In the genomic region with DNA sequence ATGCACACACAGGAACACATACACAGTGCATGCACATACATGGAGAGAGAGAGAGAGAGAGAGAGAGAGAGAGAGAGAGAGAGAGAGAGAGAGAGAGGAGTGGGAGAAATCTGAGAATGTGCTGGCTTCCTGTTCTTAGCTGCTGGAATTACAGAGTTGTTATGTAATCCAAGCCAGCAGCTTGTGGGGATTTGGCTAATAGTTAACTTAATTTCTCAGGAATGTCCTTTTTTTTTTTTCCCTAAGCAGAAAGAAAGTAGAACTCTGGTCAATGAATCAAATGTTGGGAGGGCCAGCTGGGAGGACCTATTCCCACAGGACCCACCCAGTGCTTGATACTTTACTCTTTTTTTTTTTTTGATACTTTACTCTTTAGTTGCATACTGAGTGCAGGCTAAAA, we compare ENCODE assay signal across 10 mouse cellular contexts.
DNase-seq lines count a peak whose midpoint lies in the region; ATAC-seq and TF ChIP-seq lines count a peak whose summit lies in the region.
"Had no signal": no experiment of that assay in that cellular context is flagged by ENCODE, and none has a peak within 500 bp of the region (broad histone marks: within the 10 kb centered on the region; RNA-seq: fewer than 3 reads in every experiment).

No protein-coding gene starts in this region.

- peak; percentile 33 for DNase-seq in heart, adult 8-10 months (ENCODE audit: low spot score)
- peak; percentile 76 for DNase-seq in limb, embryonic 14.5 days (ENCODE audit: low spot score)
- peak; percentile 49 for DNase-seq in yolk sac, embryonic 10.5 days (ENCODE audit: low spot score)
- DNase-seq in urinary bladder, adult 18-20 months (ENCODE audit: low spot score in 2 of 2): no peak
- no peak for DNase-seq in right cerebral cortex, postnatal 25 days
- DNase-seq: cerebellum, adult 8-10 months had no signal

- no peak for TF ChIP-seq POLR2A in limb, embryonic 14.5 days (IDR thresholded peaks at IDR 0.05; ENCODE audit: borderline replicate concordance, extremely low read depth, insufficient read depth, insufficient read length)

- H3K4me1 ChIP-seq in heart, embryonic 11.5 days (ENCODE audit: control insufficient read depth, insufficient read depth, low read length): no peaks in the 10 kb centered on the region; the same call in 1 of the 2 replicates
- 0 out of 2 replicates have a peak, but pooled peaks cover 3% of the 10 kb centered on the region for H3K4me1 ChIP-seq in intestine, postnatal 0 days (replicated peaks; ENCODE audit: control insufficient read depth, insufficient read depth, low read length)
- peaks cover 4% of the 10 kb centered on the region; the same call in 1 of the 2 replicates for H3K4me1 ChIP-seq in limb, embryonic 14.5 days (ENCODE audit: control insufficient read depth, insufficient read depth, low read length)
- no peaks in the 10 kb centered on the region for H3K4me1 ChIP-seq in forebrain, embryonic 15.5 days

- H3K4me2 ChIP-seq in heart, embryonic 11.5 days: no peak overlapping the region
- H3K4me2 ChIP-seq in intestine, postnatal 0 days (replicated peaks; ENCODE audit: low read depth): no peak overlapping the region
- H3K4me2 ChIP-seq in limb, embryonic 14.5 days (replicated peaks; ENCODE audit: low read depth, low read length, severe bottlenecking): no peak overlapping the region
- H3K4me2 ChIP-seq in forebrain, embryonic 15.5 days (replicated peaks): no peak overlapping the region

- H3K9ac ChIP-seq in heart, embryonic 11.5 days (ENCODE audit: low read depth, low read length): no peak overlapping the region
- no peak overlapping the region for H3K9ac ChIP-seq in intestine, postnatal 0 days (ENCODE audit: low read depth, low read length)
- no peak overlapping the region for H3K9ac ChIP-seq in limb, embryonic 14.5 days (ENCODE audit: low read depth, low read length, severe bottlenecking)
- no peak overlapping the region for H3K9ac ChIP-seq in forebrain, embryonic 15.5 days (replicated peaks)

- H3K4me3 ChIP-seq in heart, embryonic 11.5 days (ENCODE audit: low read depth, low read length): no peak overlapping the region
- H3K4me3 ChIP-seq in intestine, postnatal 0 days (ENCODE audit: low read depth, low read length): no peak overlapping the region
- no peak overlapping the region for H3K4me3 ChIP-seq in limb, embryonic 14.5 days (replicated peaks; ENCODE audit: low read length)
- no peak overlapping the region for H3K4me3 ChIP-seq in forebrain, embryonic 15.5 days
- H3K4me3 ChIP-seq: left cerebral cortex, adult 2 months had no signal

- no peaks in the 10 kb centered on the region for H3K9me3 ChIP-seq in heart, embryonic 11.5 days (replicated peaks; ENCODE audit: control insufficient read depth, low read length)
- H3K9me3 ChIP-seq in intestine, postnatal 0 days (ENCODE audit: control insufficient read depth): no peaks in the 10 kb centered on the region
- no peaks in the 10 kb centered on the region for H3K9me3 ChIP-seq in limb, embryonic 14.5 days (ENCODE audit: control insufficient read depth, low read length)
- H3K9me3 ChIP-seq in forebrain, embryonic 15.5 days: no peaks in the 10 kb centered on the region

- no peak for TF ChIP-seq CTCF in intestine, postnatal 0 days (IDR thresholded peaks at IDR 0.05; ENCODE audit: low read depth)

- H3K36me3 ChIP-seq in heart, embryonic 11.5 days (ENCODE audit: control insufficient read depth, insufficient read depth, low read length): no peaks in the 10 kb centered on the region
- H3K36me3 ChIP-seq in intestine, postnatal 0 days (ENCODE audit: control insufficient read depth, insufficient read depth): no peaks in the 10 kb centered on the region
- H3K36me3 ChIP-seq in limb, embryonic 14.5 days (ENCODE audit: control insufficient read depth, insufficient read depth, low read length): no peaks in the 10 kb centered on the region
- H3K36me3 ChIP-seq in forebrain, embryonic 15.5 days: no peaks in the 10 kb centered on the region

- no peak for ATAC-seq in heart, embryonic 11.5 days (replicated peaks; ENCODE audit: insufficient number of reproducible peaks, low FRiP score, low TSS enrichment)
- ATAC-seq in intestine, postnatal 0 days: peak; percentile 33; the same call in 1 of the 2 replicates
- ATAC-seq in limb, embryonic 14.5 days (ENCODE audit: low FRiP score, low read depth): peak; percentile 47; the same call in 1 of the 2 replicates
- no peak for ATAC-seq in forebrain, embryonic 15.5 days (replicated peaks)

- no peaks in the 10 kb centered on the region for H3K27me3 ChIP-seq in heart, embryonic 11.5 days (ENCODE audit: control insufficient read depth, insufficient read depth, low read length)
- H3K27me3 ChIP-seq in intestine, postnatal 0 days (replicated peaks; ENCODE audit: control insufficient read depth, insufficient read depth, low read length): no peaks in the 10 kb centered on the region
- H3K27me3 ChIP-seq in limb, embryonic 14.5 days (ENCODE audit: control insufficient read depth, insufficient read depth, low read length): no peaks in the 10 kb centered on the region
- H3K27me3 ChIP-seq in forebrain, embryonic 15.5 days: no peaks in the 10 kb centered on the region

- no peak overlapping the region for H3K27ac ChIP-seq in heart, embryonic 11.5 days (ENCODE audit: low read depth, low read length)
- H3K27ac ChIP-seq in intestine, postnatal 0 days (ENCODE audit: low read depth, low read length): no peak overlapping the region
- H3K27ac ChIP-seq in limb, embryonic 14.5 days (replicated peaks; ENCODE audit: low read depth, low read length): no peak overlapping the region
- H3K27ac ChIP-seq in forebrain, embryonic 15.5 days (replicated peaks): no peak overlapping the region
- H3K27ac ChIP-seq: left cerebral cortex, adult 2 months had no signal

Comparison
In these comparisons a context has a peak if more than half of its experiments do, and no peak if none do; other contexts are left out.
1. DNase-seq: peak in heart, adult 8-10 months (single experiment), limb, embryonic 14.5 days (single experiment) and yolk sac, embryonic 10.5 days (single experiment); none in urinary bladder, adult 18-20 months (0 of 2) and right cerebral cortex, postnatal 25 days (single experiment).
2. ATAC-seq: peak in intestine, postnatal 0 days (single experiment) and limb, embryonic 14.5 days (single experiment); none in heart, embryonic 11.5 days (single experiment) and forebrain, embryonic 15.5 days (single experiment).